Mouse (Mus musculus) heart, postnatal 0 days (tissue): ENCODE measurements at regions not wholly inside any gene's neighbourhood (a gene's known extent, or its start where the extent isn't known, plus 50 kb on each side); places are given as distances from the start of the nearest gene placed in this dataset.

Source experiments
- CTCF ChIP-seq: IDR thresholded peaks from 2 replicates; pipeline ENCODE4 v1.5.1; 2016; ENCODE audit warnings: antibody characterized with exemption, control low read depth, low read depth
- EP300 ChIP-seq: IDR thresholded peaks from 2 replicates; pipeline ENCODE4 v1.6.1; 2016; ENCODE audit warnings: antibody characterized with exemption, low read depth

DNA sequence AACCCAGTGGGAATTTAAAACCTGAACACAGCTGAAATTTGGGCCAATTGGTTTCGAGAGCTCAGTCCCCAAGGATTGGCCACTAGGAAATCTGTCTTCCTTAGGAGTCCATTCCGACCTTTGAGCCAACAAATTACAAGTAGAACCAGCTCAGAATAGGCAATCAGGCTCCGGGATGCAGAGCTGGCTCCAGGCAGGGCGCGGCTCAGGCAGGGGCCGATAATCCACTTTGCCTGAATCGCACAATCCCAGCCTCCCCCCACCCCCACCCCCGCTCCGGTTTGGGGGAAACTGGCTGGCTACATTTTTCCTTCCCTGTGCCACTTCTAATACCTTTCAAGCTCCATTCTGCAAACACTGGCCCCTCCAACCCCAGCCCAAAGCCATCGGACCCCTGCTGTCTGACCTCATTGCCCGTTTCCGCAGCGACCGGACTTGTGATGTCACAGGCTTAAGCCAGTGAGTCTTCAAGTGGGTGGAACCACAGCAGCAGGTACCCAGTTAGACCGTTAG lies 150.5 kb upstream of the Sdk2 start:
- TF ChIP-seq CTCF (no peak), EP300 (no peak)
